Mouse (Mus musculus) retina, postnatal 1 day (tissue): Measurements from ENCODE around the gene Rpl23.
A peak's percentile ranks its signal among the peaks of the same experiment; 100 is the strongest.

Source experiments
- DNase-seq: peaks from one replicate; pipeline ENCODE4 v3.0.0-alpha.2; 2012

Gene Rpl23

DNA sequence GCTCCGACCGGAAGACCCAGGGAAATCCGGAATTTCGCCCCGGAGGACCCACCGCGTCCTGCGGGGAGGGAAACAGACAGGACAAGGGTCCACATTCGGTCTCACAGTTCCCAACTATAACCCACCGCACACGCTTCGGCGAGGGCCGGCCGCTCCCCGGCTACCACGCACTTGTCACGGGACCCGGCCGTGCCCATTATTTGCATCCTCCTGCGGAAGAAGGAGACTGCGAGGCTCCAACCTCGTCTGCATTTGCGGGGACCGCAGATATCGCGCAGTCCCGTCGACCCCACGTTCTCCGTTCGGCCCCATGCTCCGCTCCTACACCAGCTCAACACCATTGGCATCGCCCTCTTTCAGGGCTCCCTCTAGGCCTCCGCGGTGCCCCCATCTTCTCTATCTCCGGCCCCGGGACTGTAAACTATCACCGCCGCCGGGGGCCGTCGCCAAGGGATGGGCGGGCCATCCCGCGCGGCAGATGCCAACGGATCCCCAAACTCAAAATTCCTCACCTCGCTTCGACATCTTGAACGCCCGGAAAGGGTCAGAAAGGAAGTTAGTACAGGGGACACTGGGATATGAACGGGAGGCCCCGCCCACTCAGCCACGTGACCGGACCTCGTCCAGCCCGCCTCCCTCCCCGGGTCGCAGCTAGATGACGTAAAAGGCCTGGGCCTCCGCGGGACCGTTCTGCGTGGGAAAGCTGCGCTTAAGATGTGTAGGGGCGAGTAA is at the start of gene Rpl23:
Gene Rpl23, minus strand, starts transcription at position 606 of the 732 bp plus-strand sequence.
- DNase-seq, result peak; percentile 99

DNA sequence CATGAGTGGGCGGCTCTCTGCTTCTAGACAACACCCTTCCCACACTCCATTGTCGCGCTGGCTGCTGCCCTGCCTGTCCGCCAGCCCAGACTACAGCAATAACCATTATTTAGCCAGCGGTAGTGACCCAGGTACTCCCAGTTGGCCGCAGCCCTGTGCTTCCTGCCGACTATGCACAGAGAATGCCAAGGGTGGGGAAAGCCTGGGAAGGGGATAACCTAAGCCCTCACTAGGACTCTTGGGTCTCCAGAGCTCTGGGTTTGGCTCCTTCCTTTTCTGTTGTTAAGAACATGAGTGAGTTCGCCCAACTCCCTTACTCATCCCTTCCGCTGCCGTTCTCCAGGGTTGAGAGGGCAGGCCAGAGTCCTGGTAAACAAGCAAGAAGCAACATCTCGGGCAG is 49.8 kb upstream of the Rpl23 start:
- DNase-seq, result no peak

DNA sequence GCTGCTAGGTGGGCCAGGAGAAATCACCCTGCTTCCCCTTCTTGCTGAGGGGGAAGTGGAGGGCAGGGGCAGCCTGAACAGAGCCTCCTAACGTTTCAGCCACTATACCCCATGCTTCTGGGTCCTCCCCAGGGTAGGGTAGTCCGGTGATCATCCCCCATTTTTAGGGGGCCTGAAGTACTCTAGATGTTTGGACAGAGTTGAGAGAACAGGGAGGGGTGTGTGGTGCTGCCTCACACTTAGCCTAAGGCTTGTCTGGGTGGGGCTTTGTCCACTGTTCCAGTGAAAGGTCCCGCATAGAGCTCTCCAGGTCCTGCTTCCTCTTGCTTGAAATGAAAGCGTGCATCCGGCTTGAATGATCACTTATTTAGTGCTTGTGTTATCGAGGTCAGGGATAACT is 48.3 kb upstream of the Rpl23 start:
- DNase-seq, result no peak

DNA sequence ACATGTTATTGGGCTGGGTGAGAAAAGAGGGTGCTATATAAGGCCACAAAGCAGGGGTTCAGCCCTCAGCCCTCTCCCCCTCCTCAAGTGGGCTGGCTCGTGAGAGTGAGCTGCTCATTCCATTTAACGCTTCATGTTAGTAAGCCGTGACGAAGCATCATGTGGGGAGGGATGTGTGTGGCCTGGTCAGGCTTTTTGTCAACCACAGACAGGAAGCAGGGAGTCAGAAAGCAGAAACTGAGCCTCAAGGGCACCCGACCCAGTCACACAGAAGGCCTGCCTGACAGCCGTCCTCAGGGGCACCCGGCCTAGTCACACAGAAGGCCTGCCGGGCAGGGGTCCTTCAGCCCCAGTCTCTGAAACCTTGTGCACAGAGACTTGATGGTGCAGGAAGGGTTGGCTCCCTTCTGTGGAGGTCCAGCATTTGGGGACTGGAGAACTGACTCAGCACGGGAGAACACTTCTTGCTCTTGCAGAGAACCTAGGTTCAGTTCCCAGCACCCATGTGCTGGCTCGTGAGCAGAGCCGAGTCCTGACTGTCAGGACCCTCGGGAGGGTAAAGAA is 47.8 kb upstream of the Rpl23 start:
- no peak for DNase-seq

DNA sequence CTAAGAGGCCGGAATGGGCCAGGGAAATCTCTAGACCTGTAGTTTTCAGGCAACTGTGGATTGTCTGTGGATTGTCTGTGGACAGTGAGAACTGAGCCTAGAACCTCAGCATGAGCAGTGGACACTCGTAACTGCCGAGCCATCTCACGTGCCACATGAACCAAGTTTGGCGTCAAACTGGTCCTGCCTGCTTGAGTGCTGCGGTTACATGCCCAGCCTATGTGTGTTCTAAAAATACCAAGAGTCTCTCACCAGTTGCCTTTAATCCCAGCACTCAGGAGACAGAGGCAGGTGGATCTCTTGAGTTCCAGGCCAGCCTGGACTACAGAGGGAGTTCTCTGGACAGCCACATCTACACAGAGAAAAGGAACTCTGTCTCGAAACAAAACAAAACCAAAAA is 47.1 kb upstream of the Rpl23 start:
- no peak for DNase-seq

DNA sequence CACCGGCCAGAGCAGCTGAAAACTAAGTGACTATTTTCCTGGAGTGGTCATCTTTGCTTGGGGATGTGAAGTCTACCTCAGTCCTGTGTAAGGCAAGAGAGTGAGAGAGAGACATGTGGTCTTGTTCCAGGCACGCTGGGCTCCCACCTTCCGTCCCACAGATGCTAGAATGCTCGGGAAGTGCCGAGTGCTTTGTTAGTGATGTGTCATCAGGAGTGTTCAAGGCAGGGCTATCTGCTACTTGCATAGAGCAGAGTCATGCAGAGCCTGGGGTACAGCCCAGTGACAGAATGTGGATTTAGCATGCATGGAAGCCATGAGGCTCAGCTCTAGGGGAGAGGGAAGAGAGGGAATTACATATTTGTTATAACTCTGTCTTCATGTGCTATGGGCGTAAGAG is 45.4 kb upstream of the Rpl23 start:
- no peak for DNase-seq

DNA sequence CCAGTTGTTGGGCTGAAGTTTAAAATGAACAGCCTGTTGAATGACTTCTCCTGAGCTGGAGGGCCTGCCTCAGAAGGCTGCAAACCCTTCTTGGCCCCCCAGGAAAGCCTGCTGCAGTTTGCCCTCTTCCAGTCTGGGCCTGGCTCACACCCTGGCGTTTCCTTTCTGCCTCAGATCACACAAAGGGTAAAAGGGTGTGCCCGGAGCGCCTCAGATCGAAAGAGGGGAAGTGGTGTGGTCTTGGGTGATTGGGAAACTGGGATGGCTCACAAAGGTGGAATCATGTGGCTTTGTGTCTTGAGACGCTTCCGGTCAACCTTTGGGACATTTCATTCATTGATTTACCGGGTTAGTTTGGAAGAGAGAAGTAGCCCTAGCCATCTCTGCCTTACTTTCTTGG is 44.2 kb upstream of the Rpl23 start:
- no peak for DNase-seq

DNA sequence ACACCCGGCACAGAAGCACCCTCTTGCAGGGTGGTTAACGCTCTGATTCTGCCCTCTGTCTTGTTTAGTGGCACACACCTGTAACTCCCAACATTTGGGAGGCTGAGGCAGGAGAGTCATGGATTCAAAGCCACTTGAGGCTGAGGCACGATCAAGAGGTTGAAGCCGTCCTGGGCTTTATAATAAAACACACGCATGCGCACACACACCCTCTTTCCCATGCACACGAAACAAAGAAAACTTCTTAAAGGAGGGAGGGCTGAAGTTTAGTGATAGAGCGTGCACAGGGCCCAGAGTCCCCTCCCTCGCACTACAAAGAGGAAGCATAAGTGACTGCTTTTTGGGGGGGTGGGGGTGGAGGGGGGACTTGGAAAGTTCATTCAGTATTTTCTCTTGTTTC is 43.7 kb upstream of the Rpl23 start:
- no peak for DNase-seq

DNA sequence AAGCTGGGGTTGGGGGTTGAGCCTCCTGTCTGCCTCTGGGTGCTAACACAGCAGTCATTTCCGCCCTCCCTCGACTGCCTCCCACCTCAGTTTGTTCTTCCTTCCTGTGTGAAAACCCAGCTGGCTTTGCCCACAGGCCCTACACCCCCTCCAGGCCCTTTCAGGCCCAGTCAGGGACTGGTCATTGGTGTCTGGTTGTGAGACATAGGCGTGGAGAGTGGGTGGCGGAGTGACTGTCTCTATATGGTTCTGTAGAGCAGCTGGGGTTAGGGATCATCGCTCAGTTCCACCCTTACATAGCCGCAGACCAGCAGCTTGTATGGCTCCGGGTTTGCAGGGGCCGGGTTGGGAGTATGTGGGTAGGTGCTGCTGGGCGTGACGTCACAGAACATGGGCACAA is 43.1 kb upstream of the Rpl23 start:
- DNase-seq, result no peak

DNA sequence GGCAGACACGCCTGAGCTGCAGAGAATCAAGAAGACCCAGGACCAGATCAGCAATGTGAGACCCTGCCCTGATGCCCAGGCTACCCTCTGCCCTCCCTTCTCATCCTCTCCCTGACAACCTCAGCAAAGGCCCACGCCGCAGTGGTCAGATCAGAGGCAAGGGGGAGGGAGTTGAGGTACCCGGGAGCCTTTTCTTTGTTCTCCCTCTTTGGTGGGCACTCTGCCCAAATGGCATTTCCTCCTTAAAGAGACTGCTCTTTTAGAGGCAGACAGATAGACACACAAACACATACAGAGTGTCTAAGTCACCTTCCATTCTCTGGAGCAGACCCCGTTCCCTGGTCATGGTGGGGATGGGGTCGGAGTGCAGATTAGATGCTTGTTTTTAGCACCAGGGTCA is 42.7 kb upstream of the Rpl23 start:
- DNase-seq, result no peak

DNA sequence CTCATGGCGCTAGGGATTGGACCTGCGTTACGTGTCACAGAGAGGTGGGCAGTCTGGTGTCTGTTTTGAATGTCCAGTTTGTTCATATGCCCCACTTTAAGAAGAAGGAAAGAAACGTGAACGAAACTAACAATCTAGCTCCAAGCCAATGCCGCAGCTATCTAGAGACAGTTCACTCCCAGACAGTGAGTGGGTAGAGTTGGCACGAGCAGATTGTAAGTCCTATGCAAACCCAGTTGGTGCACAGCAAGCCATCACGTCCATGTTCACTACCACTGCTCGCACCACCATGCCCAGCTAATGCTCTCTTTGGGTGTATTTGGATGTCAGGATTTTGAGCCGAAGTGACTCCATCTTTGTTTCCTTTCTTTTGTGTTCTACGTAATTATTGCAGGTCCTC is 41.9 kb upstream of the Rpl23 start:
- DNase-seq, result no peak

DNA sequence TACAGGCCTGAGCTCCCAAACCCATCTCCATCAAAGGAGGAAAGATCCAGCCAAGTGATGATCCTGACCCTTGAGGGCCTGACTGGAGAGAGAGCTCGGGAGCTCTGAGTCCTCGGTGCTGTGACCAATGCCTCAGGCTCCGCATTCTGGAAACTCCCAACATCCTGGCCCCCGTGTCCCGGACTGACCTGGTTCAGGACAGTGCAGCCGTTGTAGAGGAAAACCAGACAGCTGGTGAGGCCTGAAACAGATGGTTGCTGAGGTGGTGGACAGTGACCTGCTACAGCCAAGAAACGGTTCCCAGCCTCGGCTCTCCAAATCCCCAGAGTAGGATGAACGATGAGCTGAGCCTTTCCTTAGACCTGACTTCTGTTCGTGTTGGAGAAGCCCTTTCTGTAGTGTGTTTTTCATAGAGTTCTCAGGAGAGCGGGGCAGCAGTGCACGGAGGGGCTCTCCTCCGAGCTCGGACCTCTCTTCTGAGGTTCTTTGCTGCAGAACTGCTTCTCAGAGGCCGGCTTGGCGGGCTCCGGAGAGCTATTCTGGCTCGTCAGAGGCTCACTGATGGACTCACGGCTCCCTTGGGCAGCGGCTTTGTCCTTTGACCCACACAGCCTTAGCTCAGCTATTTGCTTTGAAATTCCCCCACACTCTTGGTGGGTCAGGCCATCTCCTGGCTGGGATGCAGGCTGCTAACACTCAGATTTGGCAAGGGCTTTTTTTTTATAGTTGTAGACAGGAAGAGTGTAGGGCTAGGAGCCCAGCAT is 40.8 kb upstream of the Rpl23 start:
- DNase-seq, result peak; percentile 64

DNA sequence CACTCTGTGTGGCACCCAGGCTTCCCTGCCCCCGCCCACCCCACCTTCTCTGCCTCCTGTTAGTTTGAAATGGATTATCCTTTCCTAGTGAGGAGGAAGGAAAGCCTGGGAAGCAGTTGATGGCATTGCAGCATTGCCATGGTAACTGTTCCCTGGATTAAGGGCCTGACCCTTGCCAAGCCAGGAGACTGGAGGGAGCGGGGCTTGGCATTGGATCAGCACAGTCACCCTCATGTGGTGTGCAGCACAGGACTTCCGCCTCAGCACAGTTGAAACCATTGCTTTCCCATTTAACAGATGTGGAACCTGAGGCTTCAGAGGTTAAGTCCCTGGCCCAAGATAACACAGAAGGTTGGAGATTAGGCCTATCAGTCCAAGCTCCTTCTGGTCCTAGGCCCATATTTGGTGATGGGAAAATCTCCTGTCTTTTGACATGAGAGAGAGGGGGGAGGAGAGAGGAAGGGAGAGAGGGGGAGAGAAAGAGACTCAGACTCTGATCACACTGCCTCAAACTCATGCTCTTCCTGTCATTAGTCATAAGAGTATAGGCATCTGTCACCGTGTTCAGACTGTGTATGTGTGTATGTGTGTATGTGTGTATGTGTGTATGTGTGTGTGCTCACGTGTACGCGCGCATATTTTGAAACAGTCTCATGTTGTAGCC is 39.3 kb upstream of the Rpl23 start:
- no peak for DNase-seq

DNA sequence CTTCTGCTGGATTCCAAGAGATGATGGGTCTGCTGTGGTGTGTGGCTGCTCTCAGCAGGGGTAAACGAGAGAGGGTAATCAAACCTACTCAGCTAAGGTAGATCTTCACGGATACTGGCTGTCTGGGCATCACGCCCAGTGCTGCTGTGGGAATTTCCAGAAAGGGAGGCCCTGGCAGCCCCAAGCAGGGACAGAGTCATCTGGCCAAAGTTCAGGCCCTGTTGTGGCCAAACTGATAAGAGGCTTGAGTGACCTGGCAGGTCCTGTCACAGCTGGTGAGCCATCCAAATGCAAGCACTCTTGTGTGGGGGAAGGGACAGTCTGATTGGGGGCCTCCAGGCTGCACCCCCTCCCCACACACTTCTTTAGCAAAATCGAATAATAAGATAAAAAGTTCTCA is 38.6 kb upstream of the Rpl23 start:
- DNase-seq, result no peak

DNA sequence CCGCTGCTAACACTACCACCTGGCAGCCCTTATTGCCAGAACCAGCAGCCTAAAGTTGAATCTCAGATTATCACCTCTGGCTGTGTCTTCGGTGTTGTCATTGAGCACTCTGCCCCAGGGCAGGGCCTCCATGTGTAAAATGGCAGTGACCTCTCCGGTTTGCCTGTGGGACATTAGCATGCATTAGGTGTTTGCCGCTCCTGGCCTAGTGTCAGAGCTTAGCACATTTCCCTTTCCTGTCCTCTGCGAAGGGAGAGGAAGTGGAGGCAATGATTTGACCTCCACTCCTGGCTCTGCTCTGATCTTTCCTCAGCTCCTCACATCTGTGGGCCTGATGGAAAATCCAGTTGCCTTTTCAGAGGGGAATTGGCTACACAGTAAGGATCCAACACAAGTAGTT is 37.7 kb upstream of the Rpl23 start:
- no peak for DNase-seq

DNA sequence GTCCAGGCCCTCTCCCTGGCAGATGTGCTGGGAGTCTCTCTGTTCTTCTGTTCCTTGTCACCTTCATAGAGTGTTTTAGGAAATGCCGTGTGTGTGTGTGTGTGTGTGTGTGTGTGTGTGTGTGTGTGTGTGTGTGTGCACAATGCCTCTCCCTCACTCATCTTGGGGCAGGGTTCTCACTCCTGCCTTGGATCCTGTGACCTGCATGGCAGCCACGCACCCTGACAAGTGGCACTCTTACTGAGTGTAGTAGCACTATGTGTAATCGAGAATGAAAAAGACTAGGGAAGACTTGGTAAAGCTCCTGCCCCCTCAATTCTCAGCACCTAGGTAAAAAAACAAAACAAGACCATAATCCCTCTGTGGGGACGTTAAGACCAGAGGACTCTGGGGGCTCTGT is 36.9 kb upstream of the Rpl23 start:
- no peak for DNase-seq

DNA sequence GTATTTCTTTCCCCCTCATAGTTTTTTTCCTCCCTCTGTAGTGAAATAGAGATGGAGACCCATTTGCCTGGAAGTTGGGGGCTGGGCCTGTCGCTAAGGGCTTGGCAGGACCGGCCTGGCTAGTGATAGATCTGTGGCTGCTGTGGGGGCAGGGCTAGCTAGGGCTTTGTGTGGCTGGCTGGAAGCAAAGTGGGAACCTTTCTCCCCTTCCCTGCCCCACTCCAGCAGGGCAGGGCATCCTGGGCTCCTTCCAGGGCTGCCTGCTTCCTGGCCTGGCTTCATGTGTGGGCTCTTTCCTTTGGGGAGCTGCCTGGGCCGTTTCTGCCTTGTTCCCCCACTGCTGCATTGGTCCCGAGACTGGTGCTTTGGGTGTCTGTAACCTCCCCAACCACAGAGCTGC is 36.3 kb upstream of the Rpl23 start:
- DNase-seq, result no peak

DNA sequence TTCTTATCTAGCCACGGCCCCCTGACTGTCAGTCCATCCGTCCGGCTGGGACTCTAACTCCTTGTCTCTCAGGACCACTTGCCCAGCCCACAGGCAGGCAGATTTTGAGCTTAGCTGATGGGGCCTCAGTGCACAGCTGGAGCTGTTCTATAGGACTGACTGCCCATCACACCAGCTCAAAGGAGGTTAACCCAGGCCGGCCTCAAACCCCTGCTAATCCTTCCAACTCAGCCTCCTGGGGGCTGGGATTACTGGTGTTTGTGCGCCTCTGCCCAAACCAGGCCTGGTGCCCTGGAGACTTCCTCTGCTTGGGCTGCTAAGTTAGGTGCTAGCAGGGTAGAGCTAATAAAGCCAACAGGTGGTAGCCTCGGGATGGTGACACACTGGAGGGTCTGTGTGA is 35.8 kb upstream of the Rpl23 start:
- peak; percentile 60 for DNase-seq

DNA sequence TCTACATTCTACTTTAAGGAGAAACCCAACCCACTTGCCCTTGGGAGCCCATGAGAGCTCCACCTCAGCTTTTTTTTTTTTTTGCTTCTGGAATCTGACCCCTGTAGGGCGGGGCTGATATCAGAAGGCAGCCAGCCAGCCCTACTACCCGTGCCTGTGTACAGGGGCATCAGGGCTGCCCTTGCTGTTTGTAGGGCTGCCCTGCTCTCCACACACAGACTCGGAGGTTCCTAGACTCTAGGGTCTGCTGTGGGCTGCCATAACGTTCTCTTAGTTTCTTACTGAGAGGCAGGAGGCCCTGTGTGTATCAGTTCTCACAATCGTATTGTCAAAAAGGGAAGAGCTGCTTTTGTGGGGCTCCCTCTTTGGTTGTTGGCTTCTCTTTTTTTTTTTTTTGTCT is 35.1 kb upstream of the Rpl23 start:
- no peak for DNase-seq

DNA sequence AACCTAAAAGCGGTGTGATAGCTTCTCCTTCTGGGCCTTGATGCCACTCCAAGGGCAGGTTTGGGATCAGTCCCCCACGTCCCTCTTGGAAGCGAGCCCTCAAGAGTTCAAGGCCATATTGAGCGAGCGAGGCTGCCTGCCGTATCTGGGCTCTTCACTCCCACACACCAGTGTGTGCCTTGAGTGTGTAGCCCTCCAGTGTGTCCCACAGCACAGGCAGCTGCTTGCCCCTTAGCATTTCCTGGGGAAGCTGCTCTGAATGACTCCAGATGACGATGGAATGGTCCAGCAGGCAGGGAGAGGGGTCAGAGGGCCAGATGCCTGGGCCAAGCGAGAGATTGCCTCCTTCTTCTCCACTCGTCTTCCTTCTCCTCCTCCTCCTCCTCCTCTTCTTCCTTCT is 34.7 kb upstream of the Rpl23 start:
- no peak for DNase-seq

DNA sequence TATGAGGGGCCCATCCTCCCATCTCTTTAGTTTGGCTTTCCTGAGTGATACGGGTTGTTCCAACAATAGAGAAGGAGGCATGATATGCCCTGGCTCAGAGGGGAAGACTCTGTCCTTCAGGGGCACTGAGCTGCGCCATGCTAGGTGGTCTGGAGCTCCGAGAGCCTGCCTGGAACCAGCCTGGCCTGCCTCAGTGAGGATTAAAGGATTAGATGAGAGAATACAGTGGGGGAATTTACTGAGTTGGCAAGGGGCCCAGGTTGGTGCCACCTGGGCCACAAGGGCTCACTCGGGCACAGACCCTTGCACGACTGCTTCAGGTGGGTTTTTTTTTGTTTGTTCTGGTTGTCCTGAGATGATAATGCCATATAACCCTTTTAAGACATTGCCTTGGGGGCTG is 33.9 kb upstream of the Rpl23 start:
- DNase-seq, result peak; percentile 54

DNA sequence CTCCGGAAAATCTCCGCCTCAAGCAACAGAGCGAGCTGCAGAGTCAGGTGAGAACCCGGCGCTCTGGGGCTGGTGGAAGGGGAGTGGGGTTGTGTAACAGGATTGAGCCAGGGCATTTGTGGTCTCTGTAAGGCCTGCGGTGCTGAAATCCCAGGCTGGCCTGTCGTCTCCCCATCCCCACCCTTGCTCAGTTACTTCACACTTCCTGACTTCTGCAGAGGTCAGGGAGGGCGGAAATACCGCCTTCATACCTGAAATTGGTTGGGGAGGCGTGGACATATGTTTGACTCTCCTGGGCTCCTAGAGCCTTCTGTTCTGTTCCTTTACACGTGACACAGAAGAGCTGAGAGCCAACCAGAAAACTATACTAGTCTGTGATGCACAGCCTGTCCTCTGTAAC is 33.5 kb upstream of the Rpl23 start:
- no peak for DNase-seq

DNA sequence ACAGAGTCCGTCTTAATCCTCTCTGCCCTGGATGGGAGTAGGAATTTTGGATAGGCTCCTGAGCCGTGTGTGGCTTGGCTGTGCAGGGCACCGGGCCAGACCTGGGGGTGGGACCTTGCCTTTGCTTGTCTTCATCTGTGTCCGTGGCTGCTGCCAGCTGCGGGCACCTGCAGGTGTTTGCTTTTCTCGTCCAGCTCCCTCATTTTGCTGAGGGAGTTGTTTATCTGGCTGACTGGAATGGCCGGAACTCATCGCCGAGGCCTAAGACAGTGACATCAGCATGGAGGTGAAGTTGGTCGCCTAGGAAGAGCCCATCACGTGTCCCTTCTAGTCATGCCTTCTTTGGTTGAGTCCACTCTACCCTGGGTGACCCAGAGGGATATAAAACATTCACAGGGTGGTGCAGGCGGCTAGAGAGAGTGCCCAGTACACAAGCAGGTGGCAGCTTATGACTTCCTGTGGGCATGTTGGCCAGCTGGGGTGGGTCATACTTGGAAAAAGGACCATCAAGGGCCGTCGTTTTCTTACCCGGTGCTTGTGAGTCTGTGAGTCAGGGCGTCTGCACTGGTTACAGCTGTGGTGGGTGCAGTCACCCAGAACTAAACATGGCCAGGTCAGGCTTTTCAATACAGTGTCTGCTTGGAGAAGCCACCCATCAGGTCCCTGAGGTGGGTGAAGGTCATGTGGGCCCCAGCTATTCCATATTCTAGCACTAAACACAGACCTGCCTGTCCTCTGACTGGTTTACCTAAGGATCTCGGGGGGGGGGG is 31.7 kb upstream of the Rpl23 start:
- DNase-seq, result no peak
